Mouse (Mus musculus) liver, embryonic 14.5 days (tissue): Measurements from ENCODE around the gene Elk3. TPM values are rescaled to one million over a fixed set of nuclear protein-coding genes. Genes with fewer than 3 reads are reported as not detected.

Source experiments
- ATAC-seq: fragments of 200-750 bp; cut with Nextera tagmentation; 2 replicates; pipeline ENCODE4 v1.8.0; 2017; ENCODE audit warnings: moderate number of reproducible peaks, mild to moderate bottlenecking, moderate library complexity; ENCODE audit not compliant: insufficient read depth
- DNase-seq, 3 experiments: peaks; one replicate each; pipeline ENCODE4 v3.0.0-alpha.2; 2012 to 2013; ENCODE audit warnings: low read depth in 3 of 3, low spot score in 3 of 3
- H3K27ac ChIP-seq: fragments of 300-500 bp; sonication (generic); 2 replicates; pipeline ENCODE4 v1.5.1; 2014; ENCODE audit warnings: moderate library complexity, mild to moderate bottlenecking, control low read depth, inconsistent platforms
- H3K27me3 ChIP-seq: fragments of 300-500 bp; sonication (generic); 2 replicates; pipeline ENCODE4 v1.6.1; 2014; ENCODE audit warnings: mild to moderate bottlenecking, low read length, moderate library complexity; ENCODE audit not compliant: control insufficient read depth, insufficient read depth
- H3K36me3 ChIP-seq: fragments of 300-500 bp; sonication (generic); replicated peaks from 2 replicates; pipeline ENCODE4 v1.6.1; 2014; ENCODE audit warnings: low read depth; ENCODE audit not compliant: control insufficient read depth, insufficient read depth
- H3K4me1 ChIP-seq, 2 experiments: fragments of 200-500 bp in 1 of 2; fragments of 300-500 bp in 1 of 2; sonication (generic) in 1 of 2; replicated peaks; 2 replicates each; pipeline ENCODE4 v1.6.1; 2012 to 2014; ENCODE audit warnings: antibody characterized with exemption in 1 of 2, inconsistent platforms in 1 of 2, low read length in 1 of 2; ENCODE audit not compliant: control insufficient read depth in 2 of 2, insufficient read depth in 2 of 2
- H3K4me2 ChIP-seq: fragments of 300-500 bp; sonication (generic); 2 replicates; pipeline ENCODE4 v1.6.1; 2014; ENCODE audit warnings: low read depth, mild to moderate bottlenecking, control low read depth, moderate library complexity
- H3K4me3 ChIP-seq, 2 experiments: fragments of 200-500 bp in 1 of 2; fragments of 300-500 bp in 1 of 2; sonication (generic) in 1 of 2; 2 replicates each; pipeline ENCODE4 v1.5.1; 2012 to 2014; ENCODE audit warnings: low read depth in 2 of 2, low read length in 2 of 2, mild to moderate bottlenecking in 2 of 2, control low read depth in 1 of 2, inconsistent platforms in 1 of 2, moderate library complexity in 1 of 2; ENCODE audit not compliant: insufficient read depth in 1 of 2
- H3K9ac ChIP-seq: fragments of 300-500 bp; sonication (generic); replicated peaks from 2 replicates; pipeline ENCODE4 v1.6.1; 2014; ENCODE audit warnings: mild to moderate bottlenecking, control low read depth, moderate library complexity
- H3K9me3 ChIP-seq: fragments of 300-500 bp; sonication (generic); 2 replicates; pipeline ENCODE4 v1.6.1; 2016; ENCODE audit warnings: low read length, mixed read lengths; ENCODE audit not compliant: control insufficient read depth
- CTCF ChIP-seq: IDR thresholded peaks from 2 replicates; pipeline ENCODE4 v1.5.1; 2016; ENCODE audit warnings: antibody characterized with exemption, low read depth, control low read depth
- EP300 ChIP-seq: IDR thresholded peaks from 2 replicates; pipeline ENCODE4 v1.6.1; 2016; ENCODE audit warnings: antibody characterized with exemption, low read depth
- WGBS: fragments of 180-500 bp; shearing (Covaris S2); extraction: QIAGEN DNeasy Blood & Tissue Kit; methylation state at CpG from one replicate; pipeline ENCODE4 v1.1.7; 2014; ENCODE audit not compliant: insufficient replicate concordance; 5-methylcytosine and 5-hydroxymethylcytosine counted together
- polyA plus RNA-seq, 2 experiments: library from polyadenylated mRNA; depleted of rRNA in 1 of 2; stranded (reverse) in 1 of 2; unstranded in 1 of 2; fragments of >200 nt; fragmentation: Nextera tagmentation in 1 of 2; extraction: Ambion mirVana in 1 of 2; gene quantifications; 2 replicates each; pipeline versions ENCODE4 v1.2.1 to v1.2.3; 2012 to 2014

Elk3 gene
- polyA plus RNA-seq, 2 experiments: 4.0 to 4.6 TPM

DNA sequence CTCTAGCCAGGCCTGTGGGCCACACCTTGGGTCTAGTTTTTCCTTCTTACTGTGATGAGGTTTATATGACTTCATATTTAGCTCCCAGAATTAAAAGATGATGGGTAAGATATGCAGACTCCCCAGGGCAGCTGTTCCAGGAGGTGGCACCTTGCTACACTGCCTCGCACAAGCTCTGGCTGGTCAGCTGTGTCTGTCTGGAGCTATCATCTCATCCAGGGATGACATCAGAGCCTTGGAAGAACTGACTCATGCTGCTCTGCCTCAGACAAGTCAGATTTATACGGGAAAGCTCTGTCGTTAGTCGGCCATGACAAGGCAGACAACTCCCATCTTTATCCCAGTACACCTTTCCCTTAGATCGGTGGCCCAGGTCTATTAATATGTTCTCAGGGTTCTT is 46.2 kb upstream of the Elk3 start:
- 64% methylated on average over 5 of the region's 5 CpGs for WGBS
- H3K27ac ChIP-seq: no peak overlapping the region
- H3K9me3 ChIP-seq: no peaks in the 10 kb centered on the region
- DNase-seq (no peak), ATAC-seq (no peak)
- no peak overlapping the region for H3K9ac ChIP-seq
- H3K4me2 ChIP-seq: no peak overlapping the region
- no peaks in the 10 kb centered on the region for H3K36me3 ChIP-seq
- no peaks in the 10 kb centered on the region for H3K4me1 ChIP-seq
- TF ChIP-seq CTCF (no peak), EP300 (no peak)
- no peak overlapping the region for H3K4me3 ChIP-seq
- no peaks in the 10 kb centered on the region for H3K27me3 ChIP-seq

DNA sequence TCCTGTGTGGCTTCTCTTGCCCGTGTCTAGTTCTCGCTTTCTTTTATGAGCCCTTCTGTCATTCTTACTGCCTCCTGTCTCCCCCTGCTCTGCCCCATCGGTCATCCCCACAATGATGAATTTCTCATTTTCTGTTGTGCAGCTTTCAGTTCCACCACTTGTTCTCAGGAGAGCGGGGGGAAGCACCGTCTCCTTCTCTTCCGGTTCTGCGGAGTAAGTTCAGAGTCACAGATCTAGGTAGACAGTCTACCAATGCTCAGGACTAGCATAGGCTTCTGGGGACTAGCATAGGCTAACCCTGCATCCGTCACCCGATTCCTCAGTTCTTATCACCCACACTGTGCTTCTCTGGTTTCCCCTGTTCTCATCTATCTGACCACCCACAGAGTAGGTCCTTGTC is 45.2 kb upstream of the Elk3 start:
- 62% methylated on average over 9 of the region's 9 CpGs for WGBS
- ATAC-seq (no peak), DNase-seq (no peak)
- no peak overlapping the region for H3K4me3 ChIP-seq
- no peaks in the 10 kb centered on the region for H3K36me3 ChIP-seq
- H3K9me3 ChIP-seq: no peaks in the 10 kb centered on the region
- H3K27ac ChIP-seq: no peak overlapping the region
- no peaks in the 10 kb centered on the region for H3K4me1 ChIP-seq
- H3K4me2 ChIP-seq: no peak overlapping the region
- TF ChIP-seq EP300 (no peak), CTCF (no peak)
- H3K9ac ChIP-seq: no peak overlapping the region
- no peaks in the 10 kb centered on the region for H3K27me3 ChIP-seq

DNA sequence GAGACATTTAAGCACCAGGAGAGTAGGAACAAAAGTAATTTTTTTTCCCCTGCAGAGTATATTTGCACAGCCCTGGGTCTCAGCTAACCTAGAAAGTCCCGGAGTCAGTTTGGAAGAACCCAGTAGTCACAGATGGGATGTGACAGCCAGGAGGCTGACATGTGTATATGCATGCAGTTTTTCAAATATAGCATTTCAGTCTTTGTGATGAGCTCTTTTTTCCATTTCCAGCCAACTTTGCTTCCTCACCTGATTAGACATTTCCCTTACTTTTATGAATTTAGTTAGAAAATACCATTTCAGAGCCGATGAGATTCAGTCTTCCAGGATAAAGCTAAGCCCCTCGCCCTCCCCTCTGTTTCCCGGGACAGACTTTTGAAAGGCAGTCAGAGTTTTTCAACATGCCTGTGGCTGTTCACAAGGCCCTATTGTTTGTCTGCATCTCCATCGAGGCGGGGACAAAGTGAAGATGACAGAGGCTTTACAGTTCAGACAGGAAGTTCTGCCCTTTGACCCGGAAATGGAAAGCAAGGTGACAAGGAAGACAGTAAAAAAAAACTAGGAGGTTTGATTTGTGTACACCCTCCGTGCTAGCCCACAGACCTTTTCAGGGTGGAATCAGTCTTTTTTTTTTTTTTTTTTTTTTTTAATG is 44.5 kb upstream of the Elk3 start:
- Histone ChIP-seq H3K4me3 (no peak overlapping the region), H3K4me2 (no peak overlapping the region), H3K36me3 (no peaks in the 10 kb centered on the region), H3K27ac (no peak overlapping the region), H3K27me3 (no peaks in the 10 kb centered on the region), H3K9ac (no peak overlapping the region), H3K4me1 (no peaks in the 10 kb centered on the region), H3K9me3 (no peaks in the 10 kb centered on the region)
- DNase-seq (no peak), ATAC-seq (no peak)
- WGBS: 45% methylated on average over 8 of the region's 8 CpGs
- TF ChIP-seq EP300 (no peak), CTCF (no peak)

DNA sequence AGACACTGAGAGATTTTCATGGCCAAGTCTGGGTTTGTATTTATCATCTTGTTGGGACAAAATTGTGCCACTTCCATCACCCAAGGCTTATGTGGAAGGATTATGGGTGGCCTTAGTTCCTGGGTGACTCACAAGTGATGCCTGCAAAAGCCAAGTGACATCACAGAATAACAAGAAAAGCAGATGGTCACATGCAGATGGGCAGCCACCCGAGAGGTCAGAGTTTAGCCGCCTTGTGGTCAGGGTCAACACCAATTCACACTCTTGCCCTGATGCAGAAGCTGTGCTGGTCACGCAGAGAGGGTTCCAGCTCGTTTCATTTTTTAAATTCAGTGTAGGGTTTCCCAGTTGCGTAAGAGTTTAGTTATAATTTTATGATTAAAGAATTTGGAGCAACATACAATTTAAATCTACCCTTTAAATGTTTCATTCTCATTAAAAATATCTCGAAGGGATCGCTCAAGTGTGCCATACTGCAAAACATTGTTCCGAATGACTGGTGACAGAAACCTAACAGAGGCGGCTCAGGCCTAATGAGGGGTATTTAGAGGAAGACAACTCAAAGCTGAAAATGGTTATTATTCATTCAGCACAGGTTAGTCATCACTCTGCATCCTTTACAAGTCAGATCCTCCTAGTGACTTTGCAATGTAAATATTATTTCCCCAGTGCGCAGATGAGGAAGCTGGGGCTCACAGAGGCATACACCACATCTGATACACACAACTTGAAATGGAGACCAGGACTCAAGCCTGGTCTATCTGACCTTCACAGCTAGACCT is 42.8 kb upstream of the Elk3 start:
- TF ChIP-seq CTCF (no peak), EP300 (no peak)
- no peak for DNase-seq
- no peak for ATAC-seq
- Histone ChIP-seq H3K9me3 (no peaks in the 10 kb centered on the region), H3K4me3 (no peak overlapping the region), H3K27ac (no peak overlapping the region), H3K27me3 (no peaks in the 10 kb centered on the region), H3K4me1 (no peaks in the 10 kb centered on the region), H3K9ac (no peak overlapping the region), H3K36me3 (no peaks in the 10 kb centered on the region), H3K4me2 (no peak overlapping the region)
- WGBS: 68% methylated on average over 10 of the region's 10 CpGs

DNA sequence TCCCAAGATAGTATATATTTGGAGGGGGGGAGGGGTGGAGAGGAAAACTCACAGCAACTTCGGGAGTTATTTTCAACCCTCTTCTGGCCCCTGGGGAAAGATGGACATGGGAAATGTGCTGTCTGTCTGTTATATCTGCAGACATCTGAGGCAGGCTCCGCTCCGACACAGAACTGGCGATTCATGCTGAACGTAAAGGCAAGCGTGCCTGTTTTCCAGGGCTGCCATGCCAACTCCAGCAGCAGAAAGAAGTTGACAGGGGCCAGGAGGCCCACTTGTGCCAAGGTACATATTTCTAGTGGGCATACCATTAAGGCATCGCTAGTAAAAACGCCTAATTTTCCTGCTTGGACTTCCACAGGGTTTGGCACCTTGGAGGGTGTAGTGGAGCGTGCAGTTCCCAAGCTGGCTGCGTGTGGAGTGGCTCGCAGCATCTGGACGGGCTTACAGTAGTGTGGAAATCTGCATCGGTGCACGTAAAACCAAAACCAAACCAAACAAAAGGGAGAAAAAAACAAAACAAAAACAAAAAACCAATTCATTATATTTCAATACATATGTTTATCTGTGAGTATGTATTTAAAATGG is 37.1 kb upstream of the Elk3 start:
- H3K9ac ChIP-seq: no peak overlapping the region
- no peaks in the 10 kb centered on the region for H3K4me1 ChIP-seq
- no peak overlapping the region for H3K4me3 ChIP-seq
- WGBS: 69% methylated on average over 14 of the region's 14 CpGs
- no peaks in the 10 kb centered on the region for H3K36me3 ChIP-seq
- TF ChIP-seq EP300 (no peak), CTCF (no peak)
- ATAC-seq (no peak), DNase-seq (no peak)
- no peaks in the 10 kb centered on the region for H3K27me3 ChIP-seq
- H3K27ac ChIP-seq: no peak overlapping the region
- no peak overlapping the region for H3K4me2 ChIP-seq
- no peaks in the 10 kb centered on the region for H3K9me3 ChIP-seq
